Mouse (Mus musculus): ENCODE measurements around the gene Olfr1193. TPM values are rescaled to one million over a fixed set of nuclear protein-coding genes. Genes with fewer than 3 reads are reported as not detected.
"Not testable (repeated sequence)": the region's sequence is repeated elsewhere in the genome, so short reads cannot be mapped to it uniquely, and the experiment has no call there.

Olfr1193 gene
- not detected for total RNA-seq (2021)
- long read RNA-seq, experiment 1, result 0 reads
- long read RNA-seq, experiment 2, result 0 reads

GRCm38 (mm10) chr2:88675328-88675727 is at the start of gene Olfr1193:
TSS of gene Olfr1193 (plus strand) at chr2:88675628.
- DNase-seq (ENCODE audit: low spot score in 2 of 2); intact Hi-C loops (cut with DNase I): not testable (repeated sequence)

GRCm38 (mm10) chr2:88640242-88640641 is 35.2 kb upstream of the Olfr1193 start, which contains the start of gene Olfr1191-ps1:
TSS of gene Olfr1191-ps1 (plus strand) at chr2:88640542.
- DNase-seq (ENCODE audit: low spot score in 2 of 2); intact Hi-C loops (cut with DNase I): not testable (repeated sequence)

GRCm38 (mm10) chr2:88648209-88648608 is 27.2 kb upstream of the Olfr1193 start, which contains the start of gene Olfr1192-ps1:
TSS of gene Olfr1192-ps1 (plus strand) at chr2:88648509.
- intact Hi-C loops (cut with DNase I), result no loop called here
- DNase-seq (ENCODE audit: low spot score in 2 of 2), result no peak

GRCm38 (mm10) chr2:88689087-88689486 is 13.7 kb downstream of the Olfr1193 start, which contains the start of gene Olfr1195:
TSS of gene Olfr1195 (minus strand) at chr2:88689187.
- DNase-seq (ENCODE audit: low spot score in 2 of 2), result no peak
- intact Hi-C loops (cut with DNase I), result no loop called here

GRCm38 (mm10) chr2:88704497-88704896 is 29.1 kb downstream of the Olfr1193 start, which contains the start of gene Olfr1196:
TSS of gene Olfr1196 (minus strand) at chr2:88704597.
- no peak for DNase-seq (ENCODE audit: low spot score in 2 of 2)
- intact Hi-C loops (cut with DNase I), result no loop called here

Other genes starting within 250 kb of the Olfr1193 start
- gene Olfr1181, start 249.5 kb upstream of the Olfr1193 start, total RNA-seq (2021), result not detected
- gene Gm13757, start 226.5 kb upstream of the Olfr1193 start, total RNA-seq (2021), result not detected
- gene Olfr1183, start 220.8 kb upstream of the Olfr1193 start, total RNA-seq (2021), result not detected
- not detected for gene Olfr1184, start 192.0 kb upstream of the Olfr1193 start, total RNA-seq (2021)
- gene Olfr1185-ps1, start 182.3 kb upstream of the Olfr1193 start, total RNA-seq (2021), result not detected
- gene Olfr1186, start 157.1 kb upstream of the Olfr1193 start, total RNA-seq (2021), result not detected
- gene Olfr1188, start 118.7 kb upstream of the Olfr1193 start, total RNA-seq (2021), result not detected
- gene Olfr1189, start 89.2 kb upstream of the Olfr1193 start, total RNA-seq (2021), result not detected
- gene Olfr1191-ps1, start 35.1 kb upstream of the Olfr1193 start, total RNA-seq (2021), result not detected
- not detected for gene Olfr1192-ps1, start 27.1 kb upstream of the Olfr1193 start, total RNA-seq (2021)
- gene Olfr1195, start 13.6 kb downstream of the Olfr1193 start, total RNA-seq (2021), result not detected
- gene Olfr1196, start 29.0 kb downstream of the Olfr1193 start, total RNA-seq (2021), result not detected
- gene Olfr1197, start 56.7 kb downstream of the Olfr1193 start, total RNA-seq (2021), result not detected
- not detected for gene Olfr1198, start 75.7 kb downstream of the Olfr1193 start, total RNA-seq (2021)
- gene Olfr1199, start 84.8 kb downstream of the Olfr1193 start, total RNA-seq (2021), result not detected
- gene Olfr1200, start 94.9 kb downstream of the Olfr1193 start, total RNA-seq (2021), result not detected
- gene Olfr1201, start 117.4 kb downstream of the Olfr1193 start, total RNA-seq (2021), result not detected
- not detected for gene Olfr1202, start 138.9 kb downstream of the Olfr1193 start, total RNA-seq (2021)
- gene Olfr1205, start 154.1 kb downstream of the Olfr1193 start, total RNA-seq (2021), result not detected
- gene Olfr1204, start 173.7 kb downstream of the Olfr1193 start, total RNA-seq (2021), result not detected
- not detected for gene Olfr1206, start 187.6 kb downstream of the Olfr1193 start, total RNA-seq (2021)
- not detected for gene Olfr1208, start 226.7 kb downstream of the Olfr1193 start, total RNA-seq (2021)
- not detected for gene Olfr1209, start 239.5 kb downstream of the Olfr1193 start, total RNA-seq (2021)